Mouse (Mus musculus): ENCODE results near the gene Tnpo1. TPM values are rescaled to one million over a fixed set of nuclear protein-coding genes. Genes with fewer than 3 reads are reported as not detected.
"Not testable (repeated sequence)": the region's sequence is repeated elsewhere in the genome, so short reads cannot be mapped to it uniquely, and the experiment has no call there.

The Tnpo1 gene
- polyA plus RNA-seq, 1 experiment, result 31.0 TPM

GRCm38 (mm10) chr13:98890137-98890870 is 35.9 kb downstream of the Tnpo1 start:
- peak; percentile 49 for DNase-seq (ENCODE audit: low spot score)

- DNase-seq (ENCODE audit: low spot score), result no peak
Measured at GRCm38 (mm10) chr13:98889211-98889610, 37.0 kb downstream of the Tnpo1 start.

GRCm38 (mm10) chr13:98883774-98884173 is 42.4 kb downstream of the Tnpo1 start:
- DNase-seq (ENCODE audit: low spot score), result no peak

GRCm38 (mm10) chr13:98881991-98882390 is 44.2 kb downstream of the Tnpo1 start:
- no peak for DNase-seq (ENCODE audit: low spot score)

GRCm38 (mm10) chr13:98880336-98880735 is 45.8 kb downstream of the Tnpo1 start:
- DNase-seq (ENCODE audit: low spot score), result no peak

GRCm38 (mm10) chr13:98879422-98879821 is 46.8 kb downstream of the Tnpo1 start:
- DNase-seq (ENCODE audit: low spot score), result no peak

GRCm38 (mm10) chr13:98877165-98877564 is 49.0 kb downstream of the Tnpo1 start:
- DNase-seq (ENCODE audit: low spot score), result no peak

GRCm38 (mm10) chr13:98874727-98875126 is 51.5 kb downstream of the Tnpo1 start:
- DNase-seq (ENCODE audit: low spot score), result no peak

GRCm38 (mm10) chr13:98872273-98872847 is 53.8 kb downstream of the Tnpo1 start:
- DNase-seq (ENCODE audit: low spot score), result no peak

- no peak for DNase-seq (ENCODE audit: low spot score)
Measured at GRCm38 (mm10) chr13:98871263-98871662, 54.9 kb downstream of the Tnpo1 start.

- DNase-seq (ENCODE audit: low spot score), result no peak
Measured at GRCm38 (mm10) chr13:98868236-98868923, 57.8 kb downstream of the Tnpo1 start.

- DNase-seq (ENCODE audit: low spot score), result no peak
Measured at GRCm38 (mm10) chr13:98867810-98868209, 58.4 kb downstream of the Tnpo1 start.

- no peak for DNase-seq (ENCODE audit: low spot score)
Measured at GRCm38 (mm10) chr13:98855291-98855690, 70.9 kb downstream of the Tnpo1 start.

GRCm38 (mm10) chr13:98845794-98846193 is 80.4 kb downstream of the Tnpo1 start:
- no peak for DNase-seq (ENCODE audit: low spot score)

GRCm38 (mm10) chr13:98836423-98837088 is 89.6 kb downstream of the Tnpo1 start:
- DNase-seq (ENCODE audit: low spot score), result no peak

GRCm38 (mm10) chr13:98835740-98836139 is 90.4 kb downstream of the Tnpo1 start:
- no peak for DNase-seq (ENCODE audit: low spot score)

- no peak for DNase-seq (ENCODE audit: low spot score)
Measured at GRCm38 (mm10) chr13:98834723-98835122, 91.5 kb downstream of the Tnpo1 start.

GRCm38 (mm10) chr13:98834199-98834598 is 92.0 kb downstream of the Tnpo1 start:
- no peak for DNase-seq (ENCODE audit: low spot score)

GRCm38 (mm10) chr13:98832451-98833450 is 93.4 kb downstream of the Tnpo1 start:
- DNase-seq (ENCODE audit: low spot score), result no peak

- DNase-seq (ENCODE audit: low spot score), result not testable (repeated sequence)
Measured at GRCm38 (mm10) chr13:98829026-98829425, 97.2 kb downstream of the Tnpo1 start.

GRCm38 (mm10) chr13:98825574-98825973 is 100.6 kb downstream of the Tnpo1 start:
- no peak for DNase-seq (ENCODE audit: low spot score)

Data from urinary bladder, adult 2 months (tissue).